Mouse (Mus musculus) forebrain, embryonic 12.5 days (tissue): ENCODE results near the gene Dtx2. TPM values are rescaled to one million over a fixed set of nuclear protein-coding genes. Genes with fewer than 3 reads are reported as not detected.
"Not testable (repeated sequence)": the region's sequence is repeated elsewhere in the genome, so short reads cannot be mapped to it uniquely, and the experiment has no call there.

Experiments used
- ATAC-seq: fragments of 200-750 bp; cut with Nextera tagmentation; 2 replicates; pipeline ENCODE4 v1.8.0; 2017; ENCODE audit warnings: moderate TSS enrichment; ENCODE audit not compliant: low FRiP score
- H3K27ac ChIP-seq: fragments of 300-500 bp; sonication (generic); 2 replicates; pipeline ENCODE4 v1.5.1; 2016; ENCODE audit warnings: mild to moderate bottlenecking
- H3K27me3 ChIP-seq: fragments of 300-500 bp; sonication (generic); 2 replicates; pipeline ENCODE4 v1.6.1; 2016; ENCODE audit warnings: mild to moderate bottlenecking
- H3K36me3 ChIP-seq: fragments of 300-500 bp; sonication (generic); replicated peaks from 2 replicates; pipeline ENCODE4 v1.6.1; 2016; ENCODE audit warnings: mild to moderate bottlenecking
- H3K4me1 ChIP-seq: fragments of 300-500 bp; sonication (generic); 2 replicates; pipeline ENCODE4 v1.6.1; 2016
- H3K4me2 ChIP-seq: fragments of 300-500 bp; sonication (generic); 2 replicates; pipeline ENCODE4 v1.6.1; 2016; ENCODE audit warnings: mild to moderate bottlenecking, moderate library complexity
- H3K4me3 ChIP-seq: fragments of 300-500 bp; sonication (generic); replicated peaks from 2 replicates; pipeline ENCODE4 v1.5.1; 2016; ENCODE audit warnings: mild to moderate bottlenecking
- H3K9ac ChIP-seq: fragments of 300-500 bp; sonication (generic); 2 replicates; pipeline ENCODE4 v1.6.1; 2016; ENCODE audit warnings: mild to moderate bottlenecking
- H3K9me3 ChIP-seq: fragments of 300-500 bp; sonication (generic); 2 replicates; pipeline ENCODE4 v1.6.1; 2016
- WGBS: fragments of 180-500 bp; shearing (Covaris S2); methylation state at CpG from one replicate; pipeline ENCODE4 v1.1.7; 2016; 5-methylcytosine and 5-hydroxymethylcytosine counted together
- polyA plus RNA-seq: library from polyadenylated mRNA; unstranded; fragments of >200 nt; fragmentation: Nextera tagmentation; extraction: Ambion mirVana; gene quantifications from 2 replicates; pipeline ENCODE4 v1.2.1, GENCODE M21; 2016

Dtx2 gene
- polyA plus RNA-seq, 1 experiment from 2014 or later: 29.7 TPM

DNA sequence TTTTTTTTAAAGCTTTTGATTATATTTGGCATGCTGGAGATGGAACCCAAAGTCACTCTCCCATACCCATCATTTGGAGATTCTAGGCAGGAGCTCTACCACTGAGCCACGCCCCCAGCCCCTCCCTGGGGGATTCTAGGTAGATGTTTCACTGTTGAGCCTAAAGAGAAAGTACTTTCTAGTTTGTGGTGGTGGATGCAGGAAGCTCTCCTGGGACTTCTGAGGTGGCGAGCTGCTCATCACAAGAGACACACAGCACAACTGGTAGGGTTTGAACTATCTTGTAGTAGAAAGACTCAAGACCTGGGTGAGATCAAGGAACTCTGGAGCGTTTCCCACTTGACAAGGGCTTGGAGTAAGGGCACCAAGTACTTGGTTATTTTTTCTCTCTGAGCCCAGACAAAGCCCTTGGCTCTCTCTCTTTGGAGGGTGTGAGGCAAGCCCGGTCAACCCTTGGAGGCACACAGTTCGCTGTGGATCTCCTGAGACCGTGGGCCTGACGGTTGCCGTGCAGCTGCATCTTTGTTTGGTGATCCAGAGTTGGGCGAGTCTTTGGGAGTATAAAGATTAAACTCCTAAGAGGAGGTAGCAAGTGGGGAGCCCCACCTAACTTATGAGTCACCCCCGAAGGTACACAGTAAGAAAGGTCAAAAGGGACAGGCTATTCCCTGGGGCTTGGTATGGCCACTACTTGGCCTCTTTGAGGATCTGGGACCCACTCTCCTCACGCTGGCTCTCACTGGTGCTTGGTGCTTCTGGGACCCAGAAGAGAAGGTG, 59.9 kb downstream of the Dtx2 start, which contains the start of gene Upk3bl:
Gene Upk3bl (plus strand): TSS at position 192 of the 777 bp plus-strand sequence.
- Histone ChIP-seq H3K4me2 (no peak within 1 kb of the TSS), H3K27ac (no peak within 1 kb of the TSS), H3K4me3 (no peak within 1 kb of the TSS), H3K36me3 (no peaks in the 10 kb centered on the region), H3K9ac (no peak within 1 kb of the TSS), H3K9me3 (no peaks in the 10 kb centered on the region), H3K27me3 (no peaks in the 10 kb centered on the region), H3K4me1 (peaks cover 13% of the 10 kb centered on the region)
- whole genome bisulfite sequencing: 95% methylated on average over 11 of the region's 11 CpGs
- no peak for ATAC-seq

- WGBS: 46% methylated on average over 4 of the region's 4 CpGs
- H3K4me1 ChIP-seq: peaks cover 12% of the 10 kb centered on the region
- H3K36me3 ChIP-seq: no peaks in the 10 kb centered on the region
- no peak overlapping the region for H3K27ac ChIP-seq
- H3K27me3 ChIP-seq: peaks cover 10% of the 10 kb centered on the region
- no peak overlapping the region for H3K9ac ChIP-seq
- no peaks in the 10 kb centered on the region for H3K9me3 ChIP-seq
- H3K4me3 ChIP-seq: no peak overlapping the region
- ATAC-seq: no peak
- H3K4me2 ChIP-seq: no peak overlapping the region
Observed at GRCm38 (mm10) chr5:136056062-136056461, 61.5 kb downstream of the Dtx2 start.

- Histone ChIP-seq H3K36me3 (no peaks in the 10 kb centered on the region), H3K4me3 (no peak overlapping the region), H3K4me1 (peaks cover 2% of the 10 kb centered on the region; the same call in 1 of the 2 replicates), H3K4me2 (no peak overlapping the region), H3K27me3 (peaks cover 10% of the 10 kb centered on the region), H3K9ac (no peak overlapping the region), H3K9me3 (no peaks in the 10 kb centered on the region), H3K27ac (no peak overlapping the region)
- WGBS: 34% methylated on average over 8 of the region's 8 CpGs
- ATAC-seq: no peak
Observed at GRCm38 (mm10) chr5:136057085-136057484, 62.5 kb downstream of the Dtx2 start.

GRCm38 (mm10) chr5:136061567-136061966, 67.0 kb downstream of the Dtx2 start:
- Histone ChIP-seq H3K27me3 (peaks cover 10% of the 10 kb centered on the region), H3K4me2 (no peak overlapping the region), H3K36me3 (no peaks in the 10 kb centered on the region), H3K27ac (no peak overlapping the region), H3K9ac (no peak overlapping the region), H3K4me1 (no peaks in the 10 kb centered on the region), H3K9me3 (no peaks in the 10 kb centered on the region), H3K4me3 (no peak overlapping the region)
- 12% methylated on average over 12 of the region's 12 CpGs for WGBS
- no peak for ATAC-seq

GRCm38 (mm10) chr5:136063920-136064319, 69.3 kb downstream of the Dtx2 start:
- no peaks in the 10 kb centered on the region for H3K9me3 ChIP-seq
- H3K9ac ChIP-seq: no peak overlapping the region
- H3K27ac ChIP-seq: no peak overlapping the region
- no peaks in the 10 kb centered on the region for H3K36me3 ChIP-seq
- no peak for ATAC-seq
- H3K4me3 ChIP-seq: no peak overlapping the region
- no peaks in the 10 kb centered on the region for H3K4me1 ChIP-seq
- H3K4me2 ChIP-seq: no peak overlapping the region
- 87% methylated on average over 10 of the region's 10 CpGs for WGBS
- peaks cover 10% of the 10 kb centered on the region for H3K27me3 ChIP-seq

- not testable (repeated sequence) for H3K4me1 ChIP-seq, H3K27me3 ChIP-seq, H3K27ac ChIP-seq, H3K4me3 ChIP-seq, H3K9me3 ChIP-seq, H3K36me3 ChIP-seq, ATAC-seq, H3K4me2 ChIP-seq, H3K9ac ChIP-seq
- 88% methylated on average over 11 of the region's 11 CpGs for WGBS
Observed at GRCm38 (mm10) chr5:136066404-136067148, 72.0 kb downstream of the Dtx2 start.

DNA sequence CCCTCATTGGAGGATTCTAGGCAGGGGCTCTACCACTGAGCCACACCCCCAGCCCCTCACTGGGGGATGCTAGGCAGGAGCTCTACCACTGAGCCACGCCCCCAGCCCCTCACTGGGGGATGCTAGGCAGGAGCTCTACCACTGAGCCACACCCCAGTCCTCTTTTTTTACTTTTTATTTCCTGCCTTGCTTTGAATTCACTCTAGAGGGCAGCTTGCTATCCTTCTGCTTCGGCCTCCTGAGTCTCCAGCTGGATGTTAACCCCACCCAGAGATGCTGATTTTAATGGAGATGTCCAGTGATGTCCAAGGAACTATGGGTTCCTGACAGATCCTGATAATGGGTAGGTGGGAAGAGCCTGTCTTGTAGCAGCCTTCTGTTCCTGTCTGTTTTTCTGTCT, 74.8 kb downstream of the Dtx2 start:
- Histone ChIP-seq H3K9me3 (no peaks in the 10 kb centered on the region), H3K4me3 (no peak overlapping the region), H3K4me2 (no peak overlapping the region), H3K36me3 (no peaks in the 10 kb centered on the region), H3K27me3 (peaks cover 5% of the 10 kb centered on the region; the same call in 1 of the 2 replicates), H3K27ac (no peak overlapping the region), H3K9ac (no peak overlapping the region), H3K4me1 (no peaks in the 10 kb centered on the region)
- 70% methylated on average over 2 of the region's 2 CpGs for WGBS
- ATAC-seq: no peak

GRCm38 (mm10) chr5:136073051-136073450, 78.5 kb downstream of the Dtx2 start:
- Histone ChIP-seq H3K27ac (no peak overlapping the region), H3K9me3 (no peaks in the 10 kb centered on the region), H3K27me3 (peaks cover 5% of the 10 kb centered on the region; the same call in 1 of the 2 replicates), H3K4me1 (peaks cover 3% of the 10 kb centered on the region; the same call in 1 of the 2 replicates), H3K9ac (no peak overlapping the region), H3K4me3 (no peak overlapping the region), H3K36me3 (no peaks in the 10 kb centered on the region), H3K4me2 (no peak overlapping the region)
- no peak for ATAC-seq
- 66% methylated on average over 6 of the region's 6 CpGs for WGBS

DNA sequence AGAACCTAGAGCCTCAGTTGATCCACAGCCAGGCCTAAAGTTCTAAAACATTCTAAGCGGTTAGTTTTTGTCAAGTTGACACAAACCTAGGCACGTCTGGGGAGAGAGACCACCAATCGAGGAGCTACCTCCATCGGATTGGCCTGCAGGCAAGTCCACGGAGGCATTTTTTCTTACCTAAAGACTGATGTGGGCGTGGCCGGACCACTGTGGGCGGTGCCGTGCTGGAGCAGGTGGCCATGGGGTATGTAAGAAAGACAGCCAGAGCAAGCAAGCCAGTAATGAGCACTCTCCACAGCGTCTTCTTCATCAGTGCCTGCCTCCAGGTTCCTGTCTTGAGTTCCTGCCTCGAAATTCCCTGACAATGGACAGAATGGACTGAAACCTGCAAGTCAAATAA, 78.9 kb downstream of the Dtx2 start:
- H3K27me3 ChIP-seq: peaks cover 5% of the 10 kb centered on the region; the same call in 1 of the 2 replicates
- H3K9me3 ChIP-seq: no peaks in the 10 kb centered on the region
- no peak overlapping the region for H3K4me2 ChIP-seq
- no peak overlapping the region for H3K4me3 ChIP-seq
- no peak for ATAC-seq
- H3K4me1 ChIP-seq: peaks cover 3% of the 10 kb centered on the region; the same call in 1 of the 2 replicates
- no peak overlapping the region for H3K9ac ChIP-seq
- 66% methylated on average over 11 of the region's 11 CpGs for WGBS
- no peak overlapping the region for H3K27ac ChIP-seq
- H3K36me3 ChIP-seq: no peaks in the 10 kb centered on the region

DNA sequence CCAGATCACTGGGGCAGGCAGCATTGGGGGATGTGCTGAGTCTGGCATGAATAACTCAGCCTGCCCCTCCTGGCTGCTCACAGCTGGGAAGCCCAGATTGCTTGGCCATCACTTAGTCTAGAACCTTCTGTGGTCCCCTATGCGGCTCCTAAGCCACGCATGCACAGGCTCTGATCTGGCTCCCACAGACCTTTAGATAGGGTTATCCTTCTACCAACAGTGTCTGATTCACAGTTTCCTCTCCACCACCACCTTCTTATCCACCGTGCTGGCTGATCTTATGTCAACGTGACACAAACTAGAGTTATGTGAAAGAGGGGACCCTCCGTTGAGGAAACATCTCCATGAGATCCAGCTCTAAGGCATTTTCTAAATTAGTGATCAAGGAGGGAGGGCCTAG, 80.5 kb downstream of the Dtx2 start:
- WGBS: 92% methylated on average over 5 of the region's 5 CpGs
- no peak overlapping the region for H3K4me3 ChIP-seq
- peaks cover 3% of the 10 kb centered on the region; the same call in 1 of the 2 replicates for H3K4me1 ChIP-seq
- no peak overlapping the region for H3K9ac ChIP-seq
- no peaks in the 10 kb centered on the region for H3K36me3 ChIP-seq
- peaks cover 5% of the 10 kb centered on the region; the same call in 1 of the 2 replicates for H3K27me3 ChIP-seq
- H3K4me2 ChIP-seq: no peak overlapping the region
- no peaks in the 10 kb centered on the region for H3K9me3 ChIP-seq
- no peak for ATAC-seq
- no peak overlapping the region for H3K27ac ChIP-seq

GRCm38 (mm10) chr5:136076284-136076683, 81.7 kb downstream of the Dtx2 start:
- Histone ChIP-seq H3K27ac (0 out of 2 replicates have a peak overlapping the region, but pooled peaks have one; percentile 9), H3K4me3 (no peak overlapping the region), H3K9me3 (no peaks in the 10 kb centered on the region), H3K4me2 (no peak overlapping the region), H3K27me3 (peaks cover 8% of the 10 kb centered on the region), H3K9ac (no peak overlapping the region), H3K36me3 (no peaks in the 10 kb centered on the region), H3K4me1 (peaks cover 3% of the 10 kb centered on the region; the same call in 1 of the 2 replicates)
- WGBS: 57% methylated on average over 7 of the region's 7 CpGs
- ATAC-seq: no peak

GRCm38 (mm10) chr5:136077001-136077550, 82.5 kb downstream of the Dtx2 start:
- no peak overlapping the region for H3K27ac ChIP-seq
- H3K4me2 ChIP-seq: no peak overlapping the region
- H3K9ac ChIP-seq: no peak overlapping the region
- peaks cover 3% of the 10 kb centered on the region; the same call in 1 of the 2 replicates for H3K4me1 ChIP-seq
- no peaks in the 10 kb centered on the region for H3K36me3 ChIP-seq
- no peak overlapping the region for H3K4me3 ChIP-seq
- H3K9me3 ChIP-seq: no peaks in the 10 kb centered on the region
- WGBS: 89% methylated on average over 9 of the region's 9 CpGs
- H3K27me3 ChIP-seq: peaks cover 8% of the 10 kb centered on the region
- no peak for ATAC-seq
